Mouse (Mus musculus): ENCODE measurements at regions not wholly inside any gene's neighbourhood (a gene's known extent, or its start where the extent isn't known, plus 50 kb on each side); places are given as distances from the start of the nearest gene placed in this dataset.

DNA sequence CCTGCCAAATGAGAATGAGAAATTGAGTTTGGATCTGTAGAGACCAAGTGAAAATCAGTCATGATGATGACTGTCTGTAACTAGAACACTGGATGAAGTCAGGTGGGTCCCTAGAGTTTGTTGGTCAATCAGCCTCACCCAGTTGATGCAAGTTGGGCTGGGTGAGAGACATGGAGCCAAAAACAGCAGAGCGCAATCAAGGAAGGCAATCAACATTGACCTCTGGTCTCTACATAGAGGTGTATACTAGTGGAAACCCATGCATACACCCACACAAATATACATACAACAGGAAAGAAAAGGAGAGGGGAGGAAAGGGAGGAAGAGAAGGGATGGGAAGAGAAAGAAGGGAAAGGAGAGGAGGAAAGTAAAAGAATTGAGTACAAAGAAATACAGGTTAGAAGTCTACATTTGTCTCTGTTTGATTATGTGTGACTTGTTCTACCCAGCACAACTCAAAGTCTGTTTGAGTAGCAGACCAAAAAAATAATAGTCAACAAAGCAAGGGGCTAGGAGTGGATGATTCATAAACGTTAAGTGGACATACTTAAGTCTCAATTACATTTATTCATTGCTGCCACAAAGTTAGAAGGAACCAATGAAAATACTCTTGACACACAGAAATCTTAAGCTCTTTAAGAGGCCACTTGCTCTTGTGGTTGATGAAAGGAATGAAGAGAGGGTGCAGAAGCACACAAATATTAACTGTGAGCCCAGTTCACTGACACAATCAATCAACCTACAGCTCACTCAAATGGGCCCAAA lies 97.4 kb downstream of the Nfkbiz start:
- no peaks in the 10 kb centered on the region for H3K4me1 ChIP-seq (replicated peaks; ENCODE audit: control insufficient read depth in 2 of 2, insufficient read depth in 2 of 2, low read length in 1 of 2)
- ATAC-seq (ENCODE audit: insufficient read depth) = no peak

DNA sequence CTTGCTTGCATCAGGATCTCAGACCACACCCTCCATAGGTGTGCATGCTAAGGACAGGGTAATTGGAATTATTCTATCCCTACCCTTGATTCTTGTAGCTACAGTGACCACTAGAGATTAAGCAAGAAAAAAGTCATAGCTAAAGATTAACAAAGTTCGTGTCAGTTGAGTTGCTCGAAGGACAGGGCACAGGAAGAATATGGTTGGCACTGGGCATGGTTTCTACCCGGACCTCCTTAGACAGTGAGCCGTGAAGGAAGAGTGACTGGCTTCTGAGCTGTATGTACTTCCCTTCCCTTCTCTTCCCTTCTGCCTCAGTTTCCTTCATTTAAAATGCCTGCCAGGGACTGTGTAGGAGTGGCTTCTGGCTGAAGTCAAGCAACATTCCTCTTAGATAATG lies 100.0 kb downstream of the Nfkbiz start:
- ATAC-seq (ENCODE audit: insufficient read depth) (no peak), DNase-seq (ENCODE audit: low read depth in 3 of 3, low spot score in 3 of 3) (no peak)
- Histone ChIP-seq H3K36me3 (replicated peaks; ENCODE audit: control insufficient read depth, insufficient read depth, low read depth) (no peaks in the 10 kb centered on the region), H3K4me1 (replicated peaks; ENCODE audit: control insufficient read depth in 2 of 2, insufficient read depth in 2 of 2, low read length in 1 of 2) (no peaks in the 10 kb centered on the region), H3K4me3 (ENCODE audit: insufficient read depth in 1 of 2, low read depth in 2 of 2, low read length in 2 of 2) (no peak overlapping the region), H3K27ac (no peak overlapping the region), H3K4me2 (ENCODE audit: low read depth) (no peak overlapping the region), H3K9me3 (ENCODE audit: control insufficient read depth, low read length) (no peaks in the 10 kb centered on the region), H3K9ac (replicated peaks) (no peak overlapping the region), H3K27me3 (ENCODE audit: control insufficient read depth, insufficient read depth, low read length) (no peaks in the 10 kb centered on the region)
- 63% methylated on average over 4 of the region's 4 CpGs for WGBS (ENCODE audit: insufficient replicate concordance)
- TF ChIP-seq CTCF (IDR thresholded peaks at IDR 0.05; ENCODE audit: low read depth) (no peak), EP300 (IDR thresholded peaks at IDR 0.05; ENCODE audit: low read depth) (no peak)

More for the DNA sequence above, 97.4 kb downstream of the Nfkbiz start:
- TF ChIP-seq EP300 (IDR thresholded peaks at IDR 0.05; ENCODE audit: low read depth) (no peak), CTCF (IDR thresholded peaks at IDR 0.05; ENCODE audit: low read depth) (no peak)
- no peaks in the 10 kb centered on the region for H3K9me3 ChIP-seq (ENCODE audit: control insufficient read depth, low read length)
- H3K27me3 ChIP-seq (ENCODE audit: control insufficient read depth, insufficient read depth, low read length) = no peaks in the 10 kb centered on the region
- WGBS (ENCODE audit: insufficient replicate concordance) = 63% methylated on average over 2 of the region's 2 CpGs
- H3K36me3 ChIP-seq (replicated peaks; ENCODE audit: control insufficient read depth, insufficient read depth, low read depth) = no peaks in the 10 kb centered on the region
- DNase-seq (ENCODE audit: low read depth in 3 of 3, low spot score in 3 of 3) = no peak
- no peak overlapping the region for H3K27ac ChIP-seq
- H3K4me3 ChIP-seq (ENCODE audit: insufficient read depth in 1 of 2, low read depth in 2 of 2, low read length in 2 of 2) = no peak overlapping the region
- H3K9ac ChIP-seq (replicated peaks) = no peak overlapping the region
- no peak overlapping the region for H3K4me2 ChIP-seq (ENCODE audit: low read depth)

DNA sequence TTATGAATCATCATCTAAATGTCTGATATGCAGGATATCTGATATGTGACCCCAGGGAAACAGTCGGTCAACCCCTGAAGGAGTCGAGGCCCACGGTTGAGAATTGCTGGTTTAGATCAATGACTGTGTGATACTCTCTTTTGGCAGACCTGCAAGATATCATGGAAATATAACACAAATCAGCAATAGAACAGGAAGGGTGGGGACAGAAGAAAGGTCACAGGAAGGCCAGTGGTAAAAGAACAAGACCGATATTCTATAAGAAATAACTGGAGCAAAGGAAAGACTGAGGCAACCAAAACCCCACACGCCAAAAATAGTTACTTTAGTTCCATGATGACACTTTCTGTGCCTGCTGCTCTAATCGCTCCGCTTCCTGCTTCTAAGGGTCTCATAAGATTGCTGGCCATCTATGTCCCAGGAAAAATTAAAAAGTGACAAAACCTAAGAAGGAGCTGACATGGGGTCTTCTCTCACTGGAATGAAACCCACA lies 103.2 kb downstream of the Nfkbiz start:
- H3K9ac ChIP-seq (replicated peaks) = no peak overlapping the region
- H3K9me3 ChIP-seq (ENCODE audit: control insufficient read depth, low read length) = no peaks in the 10 kb centered on the region
- ATAC-seq (ENCODE audit: insufficient read depth) (no peak), DNase-seq (ENCODE audit: low read depth in 3 of 3, low spot score in 3 of 3) (no peak)
- H3K27me3 ChIP-seq (ENCODE audit: control insufficient read depth, insufficient read depth, low read length) = no peaks in the 10 kb centered on the region
- no peak overlapping the region for H3K4me3 ChIP-seq (ENCODE audit: insufficient read depth in 1 of 2, low read depth in 2 of 2, low read length in 2 of 2)
- no peaks in the 10 kb centered on the region for H3K4me1 ChIP-seq (replicated peaks; ENCODE audit: control insufficient read depth in 2 of 2, insufficient read depth in 2 of 2, low read length in 1 of 2)
- H3K36me3 ChIP-seq (replicated peaks; ENCODE audit: control insufficient read depth, insufficient read depth, low read depth) = no peaks in the 10 kb centered on the region
- TF ChIP-seq CTCF (IDR thresholded peaks at IDR 0.05; ENCODE audit: low read depth) (no peak), EP300 (IDR thresholded peaks at IDR 0.05; ENCODE audit: low read depth) (no peak)
- WGBS (ENCODE audit: insufficient replicate concordance) = 77% methylated on average over 7 of the region's 7 CpGs
- no peak overlapping the region for H3K4me2 ChIP-seq (ENCODE audit: low read depth)
- H3K27ac ChIP-seq = no peak overlapping the region

DNA sequence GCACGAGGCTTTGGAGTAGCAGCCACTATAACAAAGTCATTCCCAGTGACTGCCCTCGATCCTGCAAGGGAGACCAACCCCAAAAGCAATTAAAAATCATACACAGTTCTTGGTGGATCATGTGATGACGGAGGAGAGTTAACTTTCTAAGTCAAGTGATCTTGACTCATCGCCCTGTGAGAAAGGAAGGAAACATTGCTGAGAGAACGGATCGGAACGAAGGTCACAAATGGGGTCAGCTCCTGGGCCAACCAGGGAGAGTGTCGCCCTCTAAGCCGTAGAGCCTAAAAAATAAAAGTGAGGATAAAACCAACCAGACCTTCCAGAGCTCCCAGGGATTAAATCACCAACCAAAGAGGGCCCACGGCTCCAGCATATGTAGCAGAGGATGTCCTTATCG lies 104.4 kb downstream of the Nfkbiz start:
- H3K4me3 ChIP-seq (ENCODE audit: insufficient read depth in 1 of 2, low read depth in 2 of 2, low read length in 2 of 2) = no peak overlapping the region
- no peaks in the 10 kb centered on the region for H3K36me3 ChIP-seq (replicated peaks; ENCODE audit: control insufficient read depth, insufficient read depth, low read depth)
- no peaks in the 10 kb centered on the region for H3K27me3 ChIP-seq (ENCODE audit: control insufficient read depth, insufficient read depth, low read length)
- ATAC-seq (ENCODE audit: insufficient read depth) (no peak), DNase-seq (ENCODE audit: low read depth in 3 of 3, low spot score in 3 of 3) (no peak)
- H3K4me2 ChIP-seq (ENCODE audit: low read depth) = no peak overlapping the region
- no peaks in the 10 kb centered on the region for H3K4me1 ChIP-seq (replicated peaks; ENCODE audit: control insufficient read depth in 2 of 2, insufficient read depth in 2 of 2, low read length in 1 of 2)
- H3K27ac ChIP-seq = no peak overlapping the region
- TF ChIP-seq CTCF (IDR thresholded peaks at IDR 0.05; ENCODE audit: low read depth) (no peak), EP300 (IDR thresholded peaks at IDR 0.05; ENCODE audit: low read depth) (no peak)
- 69% methylated on average over 11 of the region's 11 CpGs for WGBS (ENCODE audit: insufficient replicate concordance)
- no peaks in the 10 kb centered on the region for H3K9me3 ChIP-seq (ENCODE audit: control insufficient read depth, low read length)
- no peak overlapping the region for H3K9ac ChIP-seq (replicated peaks)

DNA sequence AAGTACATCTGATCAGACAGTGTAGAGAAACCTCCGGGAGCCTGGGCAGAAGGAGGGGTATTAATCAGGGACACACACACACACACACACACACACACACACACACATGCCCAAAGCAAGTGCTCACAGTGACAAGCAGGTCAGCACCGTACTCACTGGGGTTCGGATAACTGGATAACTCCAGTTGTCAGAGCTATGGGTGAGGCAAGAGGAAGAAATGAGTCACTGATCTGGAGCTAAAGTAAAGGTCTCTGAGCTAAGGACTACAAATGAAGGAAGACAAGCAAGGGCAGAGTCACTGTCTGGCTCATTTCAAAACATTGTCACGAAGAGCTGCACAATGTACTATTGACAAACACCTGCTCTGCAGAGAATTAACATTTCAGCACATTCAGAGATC lies 104.9 kb downstream of the Nfkbiz start:
- H3K4me3 ChIP-seq (ENCODE audit: insufficient read depth in 1 of 2, low read depth in 2 of 2, low read length in 2 of 2) = no peak overlapping the region
- no peak for DNase-seq (ENCODE audit: low read depth in 3 of 3, low spot score in 3 of 3)
- ATAC-seq (ENCODE audit: insufficient read depth) = no peak
- no peaks in the 10 kb centered on the region for H3K9me3 ChIP-seq (ENCODE audit: control insufficient read depth, low read length)
- WGBS (ENCODE audit: insufficient replicate concordance) = 55% methylated on average over 4 of the region's 4 CpGs
- TF ChIP-seq CTCF (IDR thresholded peaks at IDR 0.05; ENCODE audit: low read depth) (no peak), EP300 (IDR thresholded peaks at IDR 0.05; ENCODE audit: low read depth) (no peak)
- no peak overlapping the region for H3K27ac ChIP-seq
- no peak overlapping the region for H3K4me2 ChIP-seq (ENCODE audit: low read depth)
- H3K9ac ChIP-seq (replicated peaks) = no peak overlapping the region
- H3K36me3 ChIP-seq (replicated peaks; ENCODE audit: control insufficient read depth, insufficient read depth, low read depth) = no peaks in the 10 kb centered on the region
- no peaks in the 10 kb centered on the region for H3K4me1 ChIP-seq (replicated peaks; ENCODE audit: control insufficient read depth in 2 of 2, insufficient read depth in 2 of 2, low read length in 1 of 2)
- no peaks in the 10 kb centered on the region for H3K27me3 ChIP-seq (ENCODE audit: control insufficient read depth, insufficient read depth, low read length)
